Mouse (Mus musculus) G1E-ER4 (cell line): ENCODE measurements around the gene Zfp592. TPM values are rescaled to one million over a fixed set of nuclear protein-coding genes. Genes with fewer than 3 reads are reported as not detected.

Experiments
- GATA1 ChIP-seq: IDR thresholded peaks from one replicate; pipeline ENCODE4 v1.8.0; 2012; ENCODE audit warnings: low read length, inconsistent platforms
- polyA plus RNA-seq: library from polyadenylated mRNA; stranded (reverse); fragments of >175 nt; gene quantifications from 2 replicates; pipeline ENCODE4 v1.2.3, GENCODE M21; 2012

Gene Zfp592
- polyA plus RNA-seq, 1 experiment, result 78.9 TPM

GRCm38 (mm10) chr7:81074546-81074945 is 81.1 kb downstream of the Zfp592 start:
- TF ChIP-seq GATA1, result no peak

- no peak for TF ChIP-seq GATA1
Observed at GRCm38 (mm10) chr7:81075299-81075698, 81.8 kb downstream of the Zfp592 start.

GRCm38 (mm10) chr7:81075732-81076131 is 82.3 kb downstream of the Zfp592 start:
- no peak for TF ChIP-seq GATA1

- no peak for TF ChIP-seq GATA1
Observed at GRCm38 (mm10) chr7:81077009-81077408, 83.5 kb downstream of the Zfp592 start.

- TF ChIP-seq GATA1, result no peak
Observed at GRCm38 (mm10) chr7:81078740-81079139, 85.3 kb downstream of the Zfp592 start.

- no peak for TF ChIP-seq GATA1
Observed at GRCm38 (mm10) chr7:81093420-81093965, 100.0 kb downstream of the Zfp592 start.

GRCm38 (mm10) chr7:81094104-81094757 is 100.8 kb downstream of the Zfp592 start:
- TF ChIP-seq GATA1, result no peak

Other genes starting within 250 kb of the Zfp592 start
- gene Iqgap1, start 167.7 kb upstream of the Zfp592 start, polyA plus RNA-seq, result 12.6 and 12.7 TPM in 2 replicates
- gene Zscan2, start 132.8 kb upstream of the Zfp592 start, polyA plus RNA-seq, result 3.0 and 3.6 TPM in 2 replicates
- 20.3 and 30.1 TPM in 2 replicates for gene Wdr73, start 92.4 kb upstream of the Zfp592 start, polyA plus RNA-seq
- 2.1 TPM in 2 replicates for gene Nmb, start 88.6 kb upstream of the Zfp592 start, polyA plus RNA-seq
- 9.4 and 10.9 TPM in 2 replicates for gene Sec11a, start 45.9 kb upstream of the Zfp592 start, polyA plus RNA-seq
- 1.5 and 1.9 TPM in 2 replicates for gene Alpk3, start 63.9 kb downstream of the Zfp592 start, polyA plus RNA-seq
- gene Slc28a1, start 121.1 kb downstream of the Zfp592 start, polyA plus RNA-seq, result not detected in 2 replicates
- not detected in 2 replicates for gene Pde8a, start 219.9 kb downstream of the Zfp592 start, polyA plus RNA-seq